Mouse (Mus musculus) cerebellum, adult 8-10 months (tissue): ENCODE results near the gene Bhlhb9.

Experiments used
- DNase-seq: peaks from one replicate; pipeline ENCODE4 v3.0.0; 2022

Gene Bhlhb9

GRCm38 (mm10) chrX:135916580-135916979 is 119.2 kb downstream of the Bhlhb9 start:
- no peak for DNase-seq

DNA sequence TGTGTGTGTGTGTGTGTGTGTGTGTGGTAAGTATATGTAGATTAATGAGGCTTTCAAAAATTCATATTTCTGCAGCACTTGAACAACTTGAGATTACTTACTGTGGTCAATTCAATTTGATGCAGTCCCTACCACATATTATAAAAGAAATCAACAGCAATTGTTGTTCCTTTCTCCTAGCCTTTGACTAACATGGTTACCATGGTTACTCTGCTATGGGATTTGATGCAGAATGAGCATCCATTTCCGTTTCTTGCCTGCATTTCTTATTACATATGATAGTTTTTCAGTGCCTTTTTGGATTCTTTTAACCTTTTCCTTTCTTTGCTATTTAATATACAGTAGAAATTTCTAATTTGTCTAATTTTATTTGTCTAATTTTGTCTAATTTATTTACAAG is 119.7 kb downstream of the Bhlhb9 start:
- DNase-seq, result no peak

GRCm38 (mm10) chrX:135922162-135922561 is 124.8 kb downstream of the Bhlhb9 start:
- DNase-seq, result no peak

GRCm38 (mm10) chrX:135925911-135926310 is 128.5 kb downstream of the Bhlhb9 start:
- DNase-seq, result no peak

GRCm38 (mm10) chrX:135928588-135928987 is 131.2 kb downstream of the Bhlhb9 start:
- no peak for DNase-seq

- DNase-seq, result no peak
Measured at GRCm38 (mm10) chrX:135936452-135936851, 139.1 kb downstream of the Bhlhb9 start.
